Mouse (Mus musculus) neural tube, embryonic 13.5 days (tissue): Measurements from ENCODE around the gene Nfasc. TPM values are rescaled to one million over a fixed set of nuclear protein-coding genes. Genes with fewer than 3 reads are reported as not detected.

ENCODE experiments used
- ATAC-seq: fragments of 200-750 bp; cut with Nextera tagmentation; 2 replicates; pipeline ENCODE4 v1.8.0; 2017; ENCODE audit warnings: low read depth, mild to moderate bottlenecking, moderate TSS enrichment, moderate library complexity
- H3K27ac ChIP-seq: fragments of 300-500 bp; sonication (generic); replicated peaks from 2 replicates; pipeline ENCODE4 v1.5.1; 2015; ENCODE audit warnings: moderate library complexity, mild to moderate bottlenecking, inconsistent platforms
- H3K27me3 ChIP-seq: fragments of 300-500 bp; sonication (generic); 2 replicates; pipeline ENCODE4 v1.6.1; 2015; ENCODE audit warnings: mild to moderate bottlenecking, inconsistent platforms
- H3K36me3 ChIP-seq: fragments of 300-500 bp; sonication (generic); 2 replicates; pipeline ENCODE4 v1.6.1; 2015; ENCODE audit warnings: mild to moderate bottlenecking, inconsistent platforms
- H3K4me1 ChIP-seq: fragments of 300-500 bp; sonication (generic); replicated peaks from 2 replicates; pipeline ENCODE4 v1.6.1; 2015; ENCODE audit warnings: inconsistent platforms
- H3K4me2 ChIP-seq: fragments of 300-500 bp; sonication (generic); 2 replicates; pipeline ENCODE4 v1.6.1; 2015; ENCODE audit warnings: inconsistent platforms, mild to moderate bottlenecking, moderate library complexity
- H3K4me3 ChIP-seq: fragments of 300-500 bp; sonication (generic); 2 replicates; pipeline ENCODE4 v1.5.1; 2015; ENCODE audit warnings: mild to moderate bottlenecking, inconsistent platforms
- H3K9ac ChIP-seq: fragments of 300-500 bp; sonication (generic); 2 replicates; pipeline ENCODE4 v1.6.1; 2015; ENCODE audit warnings: moderate library complexity, mild to moderate bottlenecking, inconsistent platforms
- H3K9me3 ChIP-seq: fragments of 300-500 bp; sonication (generic); 2 replicates; pipeline ENCODE4 v1.6.1; 2016; ENCODE audit warnings: inconsistent platforms
- WGBS: fragments of 180-500 bp; shearing (Covaris S2); methylation state at CpG from one replicate; pipeline ENCODE4 v1.1.7; 2015; 5-methylcytosine and 5-hydroxymethylcytosine counted together
- polyA plus RNA-seq: library from polyadenylated mRNA; unstranded; fragments of >200 nt; fragmentation: Nextera tagmentation; extraction: Ambion mirVana; gene quantifications from 2 replicates; pipeline ENCODE4 v1.2.1, GENCODE M21; 2015

Gene Nfasc
- polyA plus RNA-seq, 1 experiment from 2014 or later, result 38.2 TPM

DNA sequence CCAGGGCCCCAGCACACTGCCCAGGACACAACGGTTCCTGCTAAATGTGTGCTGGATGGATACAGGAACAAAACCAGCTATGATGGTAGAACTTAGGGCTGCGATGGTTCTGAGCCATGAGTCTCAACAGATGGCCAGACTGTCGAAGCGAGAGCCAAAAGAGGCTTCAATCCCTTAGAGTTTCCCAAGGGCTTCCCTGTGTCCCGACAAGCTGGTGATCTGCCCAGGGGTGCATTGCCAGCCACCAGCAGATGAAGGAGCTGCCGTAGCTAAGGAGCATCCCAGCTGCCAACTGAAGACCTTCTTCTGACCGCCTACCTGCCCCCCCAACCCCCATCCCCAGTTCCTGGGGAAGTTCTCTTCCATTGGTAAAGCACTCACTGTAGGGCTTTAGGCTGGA is 104.3 kb downstream of the Nfasc start:
- Histone ChIP-seq H3K27me3 (no peaks in the 10 kb centered on the region), H3K4me1 (peaks cover 45% of the 10 kb centered on the region), H3K36me3 (peaks cover 71% of the 10 kb centered on the region), H3K9ac (no peak overlapping the region), H3K4me3 (no peak overlapping the region), H3K27ac (no peak overlapping the region), H3K9me3 (no peaks in the 10 kb centered on the region), H3K4me2 (no peak overlapping the region)
- ATAC-seq, result no peak
- 82% methylated on average over 7 of the region's 7 CpGs for WGBS

DNA sequence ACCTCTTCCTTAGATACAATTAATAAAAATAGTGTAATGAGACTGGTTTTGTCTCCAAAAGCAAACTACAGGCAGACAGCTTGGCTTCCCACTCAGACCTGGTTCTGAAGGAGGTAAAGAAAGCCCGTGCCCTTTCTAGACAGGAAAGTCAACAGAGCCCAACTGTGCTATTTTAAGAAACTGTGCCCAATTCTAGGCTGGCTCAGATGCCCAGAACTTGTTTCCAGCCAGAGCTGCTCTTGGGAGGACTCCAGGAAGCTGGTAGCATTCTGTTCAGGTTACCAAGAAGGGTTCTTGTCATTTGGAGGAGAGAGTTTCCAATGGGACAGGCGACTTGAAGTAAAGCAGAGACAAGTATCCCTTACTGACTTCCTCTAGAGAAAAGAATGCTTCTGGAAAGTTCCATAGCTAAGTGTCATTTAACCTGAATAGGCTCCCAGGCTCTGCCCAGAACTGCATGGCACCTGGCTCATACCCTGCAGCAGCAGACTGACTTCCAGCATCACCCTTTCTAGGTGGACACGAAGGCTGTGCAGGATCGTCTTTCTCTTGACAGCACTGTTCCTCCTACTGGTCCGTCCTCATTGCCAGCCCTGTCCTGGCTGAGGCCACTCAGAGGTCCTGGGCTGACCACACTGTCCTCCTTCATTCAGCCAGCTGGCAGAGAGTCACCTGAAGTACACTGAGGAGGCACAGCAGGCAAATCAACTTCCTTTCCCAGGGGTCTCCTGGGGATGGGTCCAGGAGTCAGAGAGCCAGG is 111.8 kb downstream of the Nfasc start:
- H3K9me3 ChIP-seq, result no peaks in the 10 kb centered on the region
- no peaks in the 10 kb centered on the region for H3K27me3 ChIP-seq
- H3K27ac ChIP-seq, result no peak overlapping the region
- no peak overlapping the region for H3K4me2 ChIP-seq
- H3K9ac ChIP-seq, result no peak overlapping the region
- peaks cover 72% of the 10 kb centered on the region for H3K36me3 ChIP-seq
- ATAC-seq, result no peak
- WGBS, result 80% methylated on average over 5 of the region's 5 CpGs
- no peak overlapping the region for H3K4me3 ChIP-seq
- H3K4me1 ChIP-seq, result peaks cover 25% of the 10 kb centered on the region

DNA sequence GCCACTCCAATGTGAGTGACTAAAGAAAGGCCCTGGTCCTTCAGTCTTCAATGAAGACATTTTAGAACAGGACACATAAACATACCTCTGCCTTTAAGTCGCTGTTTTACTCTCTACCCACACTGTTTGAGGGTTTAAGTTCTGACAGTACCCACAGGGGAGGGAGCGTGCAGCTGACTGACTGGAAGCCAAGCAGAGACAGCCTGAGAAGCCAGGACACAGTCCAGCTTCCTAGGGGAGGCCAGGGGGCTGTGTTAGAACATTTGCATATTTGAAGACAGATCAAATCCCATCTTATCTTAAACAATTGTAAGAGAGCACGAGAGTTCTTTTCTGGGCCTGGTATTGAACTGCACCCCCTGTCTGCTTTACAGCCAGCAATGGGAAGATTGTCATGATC is 113.0 kb downstream of the Nfasc start:
- Histone ChIP-seq H3K36me3 (peaks cover 60% of the 10 kb centered on the region), H3K4me3 (no peak overlapping the region), H3K27me3 (no peaks in the 10 kb centered on the region), H3K27ac (no peak overlapping the region), H3K9ac (no peak overlapping the region), H3K4me1 (peaks cover 35% of the 10 kb centered on the region), H3K9me3 (no peaks in the 10 kb centered on the region), H3K4me2 (no peak overlapping the region)
- WGBS, result 79% methylated on average over 3 of the region's 3 CpGs
- ATAC-seq, result no peak

DNA sequence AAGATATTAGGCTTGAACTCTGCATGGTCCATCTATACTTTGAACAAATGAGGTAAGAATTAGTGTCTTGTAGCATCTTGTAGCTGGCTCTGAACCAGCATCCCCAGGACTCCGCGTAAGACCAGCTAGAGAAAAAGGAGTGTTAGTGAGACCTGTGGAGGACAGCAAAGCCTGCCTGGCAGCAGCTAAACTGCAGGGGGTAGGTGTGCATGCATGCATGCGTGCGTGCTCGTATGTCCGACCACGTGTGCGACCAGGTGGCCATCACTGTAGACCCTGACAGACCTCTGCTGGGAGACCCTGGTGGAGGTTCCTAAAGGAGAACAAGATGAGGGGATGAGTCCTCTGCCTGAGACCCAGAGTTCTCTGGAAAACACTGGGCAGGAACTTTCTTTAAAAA is 113.4 kb downstream of the Nfasc start:
- Histone ChIP-seq H3K27me3 (no peaks in the 10 kb centered on the region), H3K9me3 (no peaks in the 10 kb centered on the region), H3K27ac (no peak overlapping the region), H3K4me3 (no peak overlapping the region), H3K9ac (no peak overlapping the region), H3K4me1 (peaks cover 39% of the 10 kb centered on the region), H3K4me2 (no peak overlapping the region), H3K36me3 (peaks cover 57% of the 10 kb centered on the region)
- ATAC-seq, result no peak
- 90% methylated on average over 8 of the region's 8 CpGs for WGBS

DNA sequence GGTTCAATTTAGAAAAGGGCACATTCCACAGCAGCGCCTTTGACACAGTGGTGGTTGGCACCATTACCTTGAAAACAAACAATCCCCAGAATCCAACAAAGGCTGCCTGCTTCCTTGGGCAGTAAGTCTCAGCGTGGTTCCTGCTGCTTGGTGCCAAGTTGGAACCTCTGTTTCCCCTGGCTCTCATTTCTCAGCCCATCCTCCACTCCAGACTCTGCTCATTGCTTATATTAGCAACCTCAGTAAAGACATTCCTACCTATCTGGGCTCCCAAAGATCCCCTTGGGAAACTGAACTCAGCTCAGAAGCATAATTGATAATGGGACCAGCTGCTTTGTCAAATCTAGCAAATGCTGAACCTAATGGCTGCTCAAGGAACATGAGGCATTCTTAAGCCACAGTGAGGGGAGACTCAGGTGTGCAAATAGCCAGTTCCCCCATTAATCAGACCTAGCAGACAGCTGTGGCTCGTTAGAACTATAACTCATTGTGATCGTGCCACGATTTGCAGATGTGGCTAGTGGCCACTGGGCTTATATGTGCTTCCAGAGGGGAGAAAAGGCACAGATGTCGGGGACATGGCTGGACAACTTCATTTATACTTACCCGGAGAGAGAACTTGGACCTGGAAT is 115.4 kb downstream of the Nfasc start:
- Histone ChIP-seq H3K27ac (peak overlapping the region; percentile 75), H3K4me3 (no peak overlapping the region), H3K9ac (no peak overlapping the region), H3K27me3 (no peaks in the 10 kb centered on the region), H3K9me3 (no peaks in the 10 kb centered on the region), H3K4me2 (no peak overlapping the region), H3K4me1 (peaks cover 41% of the 10 kb centered on the region), H3K36me3 (peaks cover 48% of the 10 kb centered on the region)
- ATAC-seq, result peak; percentile 74
- WGBS, result 39% methylated on average over 7 of the region's 7 CpGs

DNA sequence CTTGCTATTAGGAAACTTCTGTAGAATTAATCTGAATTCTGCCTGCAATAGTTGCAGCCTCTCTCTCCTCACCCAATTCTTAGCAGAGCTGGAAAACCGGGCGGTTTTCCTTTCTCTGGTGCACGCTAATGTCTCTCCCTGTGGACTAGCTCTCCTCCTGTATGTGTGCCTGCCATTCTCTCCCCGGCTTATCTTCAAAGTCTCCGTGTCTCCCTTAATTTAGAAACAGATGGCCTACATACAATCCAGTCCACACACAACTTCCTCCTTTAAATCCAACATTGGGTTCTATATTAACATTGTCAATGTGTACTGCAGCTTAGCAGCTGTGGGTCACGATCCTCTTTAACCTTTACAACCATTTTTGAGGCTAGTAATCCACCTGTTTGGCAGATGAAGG is 116.6 kb downstream of the Nfasc start:
- no peak for ATAC-seq
- Histone ChIP-seq H3K4me1 (peaks cover 41% of the 10 kb centered on the region), H3K36me3 (peaks cover 48% of the 10 kb centered on the region), H3K9ac (no peak overlapping the region), H3K4me3 (no peak overlapping the region), H3K9me3 (no peaks in the 10 kb centered on the region), H3K27ac (peak overlapping the region; percentile 24; the same call in 1 of the 2 replicates), H3K27me3 (no peaks in the 10 kb centered on the region), H3K4me2 (no peak overlapping the region)
- WGBS, result 67% methylated on average over 6 of the region's 6 CpGs

DNA sequence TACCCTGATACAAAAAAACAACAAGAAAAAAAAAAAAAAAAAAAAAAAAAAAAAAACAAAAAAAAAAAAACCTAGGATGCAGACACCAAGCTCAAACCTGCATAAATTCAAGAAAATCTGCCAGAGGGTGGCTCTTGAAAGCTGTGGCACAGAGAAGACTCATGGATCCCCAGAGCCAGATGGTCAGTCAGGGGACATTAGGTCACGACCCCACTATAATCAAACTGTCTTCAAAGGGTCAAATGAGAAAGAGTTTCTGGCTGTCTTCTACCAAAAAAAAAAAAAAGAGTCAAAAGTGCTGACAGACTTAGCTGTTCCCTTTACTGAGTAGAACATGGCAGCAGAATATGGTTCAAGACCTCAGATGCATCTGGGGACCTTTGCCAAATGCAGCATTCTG is 117.1 kb downstream of the Nfasc start:
- H3K27me3 ChIP-seq, result no peaks in the 10 kb centered on the region
- H3K4me2 ChIP-seq, result no peak overlapping the region
- 0 out of 2 replicates have a peak overlapping the region, but pooled peaks have one; percentile 24 for H3K27ac ChIP-seq
- H3K9ac ChIP-seq, result no peak overlapping the region
- no peaks in the 10 kb centered on the region for H3K9me3 ChIP-seq
- H3K4me3 ChIP-seq, result no peak overlapping the region
- 42% methylated on average over 1 of the region's 1 CpGs for WGBS
- peaks cover 41% of the 10 kb centered on the region for H3K4me1 ChIP-seq
- H3K36me3 ChIP-seq, result peaks cover 45% of the 10 kb centered on the region
- ATAC-seq, result no peak

DNA sequence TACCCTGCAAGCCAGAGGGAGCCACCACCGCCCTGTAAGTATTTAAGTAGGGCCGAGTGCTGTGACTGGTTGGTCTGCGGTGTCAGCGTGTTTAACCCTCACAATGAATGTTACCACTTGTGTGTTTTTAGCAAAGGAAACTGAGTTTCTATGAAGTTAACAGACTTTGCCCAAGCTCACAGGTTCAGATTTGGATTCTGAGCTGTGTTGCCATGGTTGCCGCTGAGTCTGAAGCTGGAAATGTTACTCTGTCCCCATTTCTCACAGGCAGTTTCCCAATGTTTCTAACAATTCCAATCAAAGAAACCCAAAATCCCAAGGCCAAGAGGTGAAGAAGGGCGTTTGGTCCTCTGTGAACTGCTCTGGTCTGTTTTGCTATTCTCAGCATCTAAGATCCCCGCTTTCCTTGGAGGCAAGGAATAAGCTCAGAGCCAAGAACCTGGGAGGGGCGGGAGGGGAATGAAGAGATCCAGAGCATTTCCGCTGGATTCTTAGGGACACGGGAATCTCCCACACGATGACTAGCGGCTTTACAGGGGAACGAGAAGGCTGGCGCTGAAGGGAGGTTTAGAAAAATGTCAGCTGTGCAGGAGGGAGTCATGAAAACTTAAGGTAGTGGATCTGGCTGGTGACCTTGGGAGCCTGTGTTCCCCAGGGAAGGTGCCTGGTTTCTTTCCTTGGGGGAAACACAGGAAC is 117.8 kb downstream of the Nfasc start:
- Histone ChIP-seq H3K27ac (no peak overlapping the region), H3K9me3 (no peaks in the 10 kb centered on the region), H3K27me3 (no peaks in the 10 kb centered on the region), H3K36me3 (peaks cover 46% of the 10 kb centered on the region), H3K4me3 (no peak overlapping the region), H3K4me1 (peaks cover 41% of the 10 kb centered on the region), H3K4me2 (no peak overlapping the region), H3K9ac (no peak overlapping the region)
- WGBS, result 54% methylated on average over 14 of the region's 14 CpGs
- no peak for ATAC-seq

DNA sequence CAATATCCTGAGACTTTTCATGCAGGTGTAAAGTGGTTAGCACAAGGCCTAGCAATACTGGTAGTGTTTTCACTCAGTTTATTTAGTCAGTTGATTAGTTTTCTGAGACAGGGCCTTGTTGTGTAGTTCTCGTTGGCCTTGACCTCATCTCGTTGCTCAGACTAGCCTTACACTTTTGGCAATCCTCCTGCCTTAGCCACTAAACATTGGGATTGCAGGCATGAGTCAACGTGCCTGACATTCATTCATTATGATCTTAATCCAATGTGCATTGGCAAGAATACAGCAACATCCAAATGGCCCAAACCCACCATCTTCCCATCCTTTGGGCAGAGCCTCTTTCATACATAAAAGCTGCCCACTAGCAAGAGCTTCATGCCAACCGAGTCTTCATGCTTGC is 129.5 kb downstream of the Nfasc start:
- Histone ChIP-seq H3K27ac (no peak overlapping the region), H3K9ac (no peak overlapping the region), H3K9me3 (no peaks in the 10 kb centered on the region), H3K4me2 (no peak overlapping the region), H3K4me3 (no peak overlapping the region), H3K36me3 (peaks cover 80% of the 10 kb centered on the region), H3K4me1 (no peaks in the 10 kb centered on the region), H3K27me3 (no peaks in the 10 kb centered on the region)
- ATAC-seq, result no peak
- WGBS, result 91% methylated on average over 4 of the region's 4 CpGs

DNA sequence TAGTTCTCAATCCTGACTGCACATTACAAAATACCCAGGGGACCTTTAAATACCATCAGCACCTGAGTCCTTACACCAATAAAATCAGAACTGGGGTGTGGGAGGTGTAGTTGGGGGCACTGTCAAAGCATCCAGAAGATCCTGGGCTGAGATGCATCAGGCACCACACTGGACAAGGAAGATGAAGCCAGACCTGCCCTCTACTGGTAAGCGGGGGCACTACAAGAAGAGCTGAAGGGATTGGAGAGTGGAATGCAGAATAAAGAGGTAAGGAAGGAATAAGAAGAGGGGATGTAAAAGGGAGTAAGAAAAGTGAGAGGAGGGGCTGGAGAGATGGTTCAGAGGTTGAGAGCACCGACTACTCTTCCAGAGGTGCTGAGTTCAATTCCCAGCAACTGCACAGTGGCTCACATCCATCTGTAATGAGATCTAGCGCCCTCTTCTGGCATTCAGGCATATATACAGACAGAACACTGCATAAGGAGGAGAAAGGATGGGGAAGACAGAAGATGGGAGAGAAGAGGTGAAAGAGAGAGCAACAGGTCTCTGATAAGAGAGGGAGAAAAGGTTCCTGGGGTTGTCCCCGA is 132.5 kb downstream of the Nfasc start:
- no peak overlapping the region for H3K9ac ChIP-seq
- H3K4me1 ChIP-seq, result no peaks in the 10 kb centered on the region
- 0 out of 2 replicates have a peak, but pooled peaks have one; percentile 61 for ATAC-seq
- WGBS, result 43% methylated on average over 4 of the region's 4 CpGs
- no peaks in the 10 kb centered on the region for H3K9me3 ChIP-seq
- H3K4me2 ChIP-seq, result no peak overlapping the region
- H3K4me3 ChIP-seq, result no peak overlapping the region
- H3K27ac ChIP-seq, result no peak overlapping the region
- H3K27me3 ChIP-seq, result no peaks in the 10 kb centered on the region
- H3K36me3 ChIP-seq, result peaks cover 84% of the 10 kb centered on the region

DNA sequence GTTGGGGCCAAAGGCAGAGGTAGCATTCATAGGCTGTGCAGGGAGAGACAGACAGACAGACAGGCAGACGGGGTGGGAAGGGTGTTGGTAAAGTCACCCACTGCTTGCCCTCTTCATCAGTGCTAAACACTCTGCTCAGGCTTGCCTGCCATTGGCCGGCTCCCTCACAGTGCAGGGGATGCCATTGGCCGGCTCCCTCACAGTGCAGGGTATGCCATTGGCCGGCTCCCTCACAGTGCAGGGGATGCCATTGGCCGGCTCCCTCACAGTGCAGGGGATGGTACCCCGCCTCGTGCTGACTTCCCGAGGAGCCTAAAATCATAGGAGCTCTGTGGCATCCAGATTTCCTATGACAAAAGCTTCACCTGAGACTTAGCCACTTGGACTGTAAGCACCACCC is 139.4 kb downstream of the Nfasc start:
- Histone ChIP-seq H3K36me3 (peaks cover 94% of the 10 kb centered on the region), H3K9me3 (no peaks in the 10 kb centered on the region), H3K27ac (no peak overlapping the region), H3K4me2 (no peak overlapping the region), H3K27me3 (no peaks in the 10 kb centered on the region), H3K4me3 (no peak overlapping the region), H3K9ac (no peak overlapping the region), H3K4me1 (no peaks in the 10 kb centered on the region)
- WGBS, result 46% methylated on average over 8 of the region's 8 CpGs
- peak; percentile 37; the same call in 1 of the 2 replicates for ATAC-seq

DNA sequence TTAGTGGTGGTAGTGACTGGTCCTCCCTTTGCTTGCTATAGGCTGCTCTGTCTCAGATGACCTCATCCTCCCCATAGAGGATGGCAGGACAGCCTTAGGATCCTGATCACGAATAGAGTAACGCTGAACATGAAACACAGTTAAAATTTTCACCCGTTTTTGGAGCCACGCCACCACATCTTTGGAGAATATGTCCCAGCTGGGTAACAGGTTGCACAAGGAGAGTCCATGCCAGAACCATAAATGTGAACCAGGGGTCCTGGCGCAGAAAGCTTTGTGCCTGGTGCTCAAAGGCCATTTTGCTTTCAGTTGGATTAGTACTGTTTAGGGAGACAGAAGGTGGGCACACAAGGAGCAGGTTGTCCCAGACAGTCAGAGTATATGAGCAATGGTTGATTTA is 143.6 kb downstream of the Nfasc start:
- no peaks in the 10 kb centered on the region for H3K27me3 ChIP-seq
- peaks cover 69% of the 10 kb centered on the region for H3K36me3 ChIP-seq
- no peak for ATAC-seq
- H3K4me2 ChIP-seq, result no peak overlapping the region
- no peak overlapping the region for H3K27ac ChIP-seq
- peaks cover 13% of the 10 kb centered on the region for H3K4me1 ChIP-seq
- H3K9ac ChIP-seq, result no peak overlapping the region
- no peaks in the 10 kb centered on the region for H3K9me3 ChIP-seq
- H3K4me3 ChIP-seq, result no peak overlapping the region
- WGBS, result 92% methylated on average over 5 of the region's 5 CpGs
